Comparison of ENCODE assay signal across 20 mouse cellular contexts in genomic region chr9:49605351-49605750, GRCm38 (mm10).
DNase-seq lines count a peak whose midpoint lies in the region; ATAC-seq and TF ChIP-seq lines count a peak whose summit lies in the region.
"Had no signal": no experiment of that assay in that cellular context is flagged by ENCODE, and none has a peak within 500 bp of the region (broad histone marks: within the 10 kb centered on the region; RNA-seq: fewer than 3 reads in every experiment).

No protein-coding gene starts in this region.

- H3K4me2 ChIP-seq in heart, embryonic 12.5 days: no peak overlapping the region
- no peak overlapping the region for H3K4me2 ChIP-seq in midbrain, embryonic 12.5 days (replicated peaks)
- H3K4me2 ChIP-seq in forebrain, embryonic 15.5 days (replicated peaks): no peak overlapping the region
- H3K4me2 ChIP-seq: embryonic facial prominence, embryonic 13.5 days; forebrain, embryonic 13.5 days; stomach, embryonic 15.5 days had no signal

- no peak overlapping the region for H3K9ac ChIP-seq in heart, embryonic 12.5 days
- H3K9ac ChIP-seq in midbrain, embryonic 12.5 days (replicated peaks): no peak overlapping the region
- no peak overlapping the region for H3K9ac ChIP-seq in forebrain, embryonic 15.5 days (replicated peaks)
- H3K9ac ChIP-seq: embryonic facial prominence, embryonic 13.5 days; stomach, embryonic 15.5 days had no signal

- H3K4me3 ChIP-seq in heart, embryonic 12.5 days: no peak overlapping the region
- no peak overlapping the region for H3K4me3 ChIP-seq in midbrain, embryonic 12.5 days
- H3K4me3 ChIP-seq in midbrain, embryonic 10.5 days: no peak overlapping the region
- no peak overlapping the region for H3K4me3 ChIP-seq in embryonic fibroblast, embryonic 13.5 days (ENCODE audit: insufficient read depth, low read length)
- no peak overlapping the region for H3K4me3 ChIP-seq in forebrain, embryonic 15.5 days
- H3K4me3 ChIP-seq: embryonic facial prominence, embryonic 13.5 days; forebrain, embryonic 13.5 days; layer of hippocampus, adult 2 months; stomach, embryonic 15.5 days had no signal

- WGBS in heart, embryonic 12.5 days: 73% methylated on average over 3 of the region's 3 CpGs
- 88% methylated on average over 3 of the region's 3 CpGs for WGBS in midbrain, embryonic 12.5 days
- 89% methylated on average over 3 of the region's 3 CpGs for WGBS in midbrain, embryonic 10.5 days
- 91% methylated on average over 3 of the region's 3 CpGs for WGBS in forebrain, embryonic 15.5 days

- 0 out of 2 replicates have a peak, but pooled peaks cover 4% of the 10 kb centered on the region for H3K27me3 ChIP-seq in heart, embryonic 12.5 days (replicated peaks)
- H3K27me3 ChIP-seq in midbrain, embryonic 12.5 days: no peaks in the 10 kb centered on the region
- H3K27me3 ChIP-seq in midbrain, embryonic 10.5 days (ENCODE audit: low read depth, poor library complexity, severe bottlenecking): no peaks in the 10 kb centered on the region
- H3K27me3 ChIP-seq in forebrain, embryonic 15.5 days: no peaks in the 10 kb centered on the region
- H3K27me3 ChIP-seq: embryonic facial prominence, embryonic 13.5 days; forebrain, embryonic 13.5 days; stomach, embryonic 15.5 days had no signal

- H3K36me3 ChIP-seq in heart, embryonic 12.5 days: peaks cover 3% of the 10 kb centered on the region; the same call in 1 of the 2 replicates
- H3K36me3 ChIP-seq in midbrain, embryonic 12.5 days: no peaks in the 10 kb centered on the region
- no peaks in the 10 kb centered on the region for H3K36me3 ChIP-seq in midbrain, embryonic 10.5 days
- H3K36me3 ChIP-seq in forebrain, embryonic 15.5 days: no peaks in the 10 kb centered on the region
- H3K36me3 ChIP-seq: embryonic facial prominence, embryonic 13.5 days; stomach, embryonic 15.5 days had no signal

- no peak for ATAC-seq in heart, embryonic 12.5 days (ENCODE audit: insufficient number of reproducible peaks, low FRiP score)
- ATAC-seq in midbrain, embryonic 12.5 days (ENCODE audit: low FRiP score, low read depth): no peak
- ATAC-seq in forebrain, embryonic 15.5 days (replicated peaks): no peak
- ATAC-seq: intestine, embryonic 16.5 days had no signal

- DNase-seq in heart, adult 9 months (ENCODE audit: low spot score in 2 of 2): peak; percentile 29 to 51
- DNase-seq in midbrain, embryonic 10.5 days (ENCODE audit: low spot score): no peak
- DNase-seq in skeletal muscle tissue, adult 2 months (ENCODE audit: low read depth, low spot score): peak; percentile 13
- DNase-seq: adrenal gland, postnatal 10 days; cerebellum, adult 18-20 months; cerebellum, postnatal 14 days; lung, postnatal 4 days; right cerebral cortex, adult 18-20 months; right cerebral cortex, postnatal 4 days; thymus, adult 18-20 months; thymus, postnatal 4 days had no signal

- no peak overlapping the region for H3K27ac ChIP-seq in heart, embryonic 12.5 days (ENCODE audit: poor library complexity, severe bottlenecking)
- H3K27ac ChIP-seq in midbrain, embryonic 12.5 days (replicated peaks): 0 out of 2 replicates have a peak overlapping the region, but pooled peaks have one; percentile 2
- no peak overlapping the region for H3K27ac ChIP-seq in midbrain, embryonic 10.5 days (replicated peaks)
- H3K27ac ChIP-seq in embryonic fibroblast, embryonic 13.5 days (ENCODE audit: insufficient read depth, low read length): peak overlapping the region; percentile 24; the same call in 1 of the 2 replicates
- H3K27ac ChIP-seq in forebrain, embryonic 15.5 days (replicated peaks): no peak overlapping the region
- H3K27ac ChIP-seq: embryonic facial prominence, embryonic 13.5 days had no signal

- H3K9me3 ChIP-seq in heart, embryonic 12.5 days (replicated peaks): no peaks in the 10 kb centered on the region
- H3K9me3 ChIP-seq in midbrain, embryonic 12.5 days: no peaks in the 10 kb centered on the region
- H3K9me3 ChIP-seq in midbrain, embryonic 10.5 days (replicated peaks): no peaks in the 10 kb centered on the region
- no peaks in the 10 kb centered on the region for H3K9me3 ChIP-seq in forebrain, embryonic 15.5 days
- H3K9me3 ChIP-seq: embryonic facial prominence, embryonic 13.5 days; forebrain, embryonic 13.5 days; stomach, embryonic 15.5 days had no signal

- peaks cover 27% of the 10 kb centered on the region for H3K4me1 ChIP-seq in heart, embryonic 12.5 days (replicated peaks)
- peaks cover 36% of the 10 kb centered on the region for H3K4me1 ChIP-seq in midbrain, embryonic 12.5 days
- H3K4me1 ChIP-seq in midbrain, embryonic 10.5 days: peaks cover 32% of the 10 kb centered on the region
- H3K4me1 ChIP-seq in embryonic fibroblast, embryonic 13.5 days (ENCODE audit: control insufficient read depth, insufficient read depth, low read length): peaks cover 16% of the 10 kb centered on the region
- peaks cover 32% of the 10 kb centered on the region for H3K4me1 ChIP-seq in forebrain, embryonic 15.5 days

- TF ChIP-seq CTCF in embryonic fibroblast, embryonic 13.5 days (IDR thresholded peaks at IDR 0.05; ENCODE audit: borderline replicate concordance, insufficient read depth, low read length): no peak

- no peak for TF ChIP-seq POLR2A in embryonic fibroblast, embryonic 13.5 days (IDR thresholded peaks at IDR 0.05; ENCODE audit: low read depth, low read length)

Comparison
In these comparisons a context has a peak if more than half of its experiments do, and no peak if none do; other contexts are left out.
1. H3K27ac ChIP-seq: peak in midbrain, embryonic 12.5 days (single experiment) and embryonic fibroblast, embryonic 13.5 days (single experiment); none in heart, embryonic 12.5 days (single experiment), midbrain, embryonic 10.5 days (single experiment) and forebrain, embryonic 15.5 days (single experiment).